Mouse (Mus musculus) hindbrain, embryonic 11.5 days (tissue): ENCODE measurements around the gene Nbas. TPM values are rescaled to one million over a fixed set of nuclear protein-coding genes. Genes with fewer than 3 reads are reported as not detected.

Source experiments
- ATAC-seq: fragments of 200-750 bp; cut with Nextera tagmentation; 2 replicates; pipeline ENCODE4 v1.8.0; 2017; ENCODE audit warnings: mild to moderate bottlenecking, moderate TSS enrichment, moderate library complexity; ENCODE audit not compliant: low FRiP score
- DNase-seq: peaks from one replicate; pipeline ENCODE4 v3.0.0-alpha.2; 2015; ENCODE audit warnings: low spot score
- H3K27ac ChIP-seq: fragments of 300-500 bp; sonication (generic); 2 replicates; pipeline ENCODE4 v1.5.1; 2014; ENCODE audit warnings: mild to moderate bottlenecking, low read depth, low read length
- H3K27me3 ChIP-seq: fragments of 300-500 bp; sonication (generic); 2 replicates; pipeline ENCODE4 v1.6.1; 2014; ENCODE audit warnings: mild to moderate bottlenecking, low read length, moderate library complexity, mixed read lengths; ENCODE audit not compliant: control insufficient read depth, insufficient read depth
- H3K36me3 ChIP-seq: fragments of 300-500 bp; sonication (generic); 2 replicates; pipeline ENCODE4 v1.6.1; 2014; ENCODE audit warnings: mild to moderate bottlenecking, low read length, moderate library complexity, mixed read lengths; ENCODE audit not compliant: control insufficient read depth, insufficient read depth
- H3K4me1 ChIP-seq: fragments of 300-500 bp; sonication (generic); replicated peaks from 2 replicates; pipeline ENCODE4 v1.6.1; 2014; ENCODE audit warnings: low read length, mixed read lengths; ENCODE audit not compliant: control insufficient read depth, insufficient read depth
- H3K4me2 ChIP-seq: fragments of 300-500 bp; sonication (generic); replicated peaks from 2 replicates; pipeline ENCODE4 v1.6.1; 2014; ENCODE audit warnings: mild to moderate bottlenecking, low read depth, low read length
- H3K4me3 ChIP-seq: fragments of 300-500 bp; sonication (generic); 2 replicates; pipeline ENCODE4 v1.5.1; 2014; ENCODE audit warnings: low read depth, low read length
- H3K9ac ChIP-seq: fragments of 300-500 bp; sonication (generic); 2 replicates; pipeline ENCODE4 v1.6.1; 2014; ENCODE audit warnings: low read depth, low read length
- H3K9me3 ChIP-seq: fragments of 300-500 bp; sonication (generic); 2 replicates; pipeline ENCODE4 v1.6.1; 2016; ENCODE audit warnings: low read length; ENCODE audit not compliant: control insufficient read depth
- WGBS: fragments of 180-500 bp; shearing (Covaris S2); extraction: QIAGEN DNeasy Blood & Tissue Kit; methylation state at CpG from one replicate; pipeline ENCODE4 v1.1.7; 2014; 5-methylcytosine and 5-hydroxymethylcytosine counted together
- polyA plus RNA-seq: library from polyadenylated mRNA; unstranded; fragments of >200 nt; fragmentation: Nextera tagmentation; extraction: Ambion mirVana; gene quantifications from 2 replicates; pipeline ENCODE4 v1.2.1, GENCODE M21; 2014

Gene Nbas
- polyA plus RNA-seq, 1 experiment from 2014 or later: 17.7 TPM

DNA sequence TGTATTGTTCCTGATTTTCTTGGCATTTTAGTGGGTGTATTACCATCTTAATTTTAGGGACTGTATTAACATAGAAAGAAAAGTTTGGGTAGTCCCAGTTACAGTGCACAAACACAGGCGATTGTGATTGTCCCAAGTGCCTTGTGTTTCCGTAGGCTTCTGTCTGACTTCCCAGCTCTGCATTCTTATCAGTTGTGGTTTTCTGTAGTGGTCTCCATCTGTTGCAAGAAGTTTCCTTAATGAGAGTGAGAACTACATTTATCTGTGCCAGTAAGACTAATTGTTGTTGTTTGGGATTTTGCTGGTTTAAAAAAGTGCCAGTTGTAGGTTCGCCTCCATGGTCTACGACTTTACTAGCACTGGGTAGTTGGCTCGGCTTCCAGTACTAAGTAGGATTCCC is 88.3 kb downstream of the Nbas start:
- 95% methylated on average over 5 of the region's 5 CpGs for WGBS
- no peaks in the 10 kb centered on the region for H3K27me3 ChIP-seq
- no peaks in the 10 kb centered on the region for H3K9me3 ChIP-seq
- no peak for ATAC-seq
- DNase-seq: no peak
- H3K9ac ChIP-seq: no peak overlapping the region
- no peaks in the 10 kb centered on the region for H3K36me3 ChIP-seq
- H3K4me1 ChIP-seq: no peaks in the 10 kb centered on the region
- no peak overlapping the region for H3K4me3 ChIP-seq
- no peak overlapping the region for H3K4me2 ChIP-seq
- no peak overlapping the region for H3K27ac ChIP-seq

- no peaks in the 10 kb centered on the region for H3K27me3 ChIP-seq
- no peaks in the 10 kb centered on the region for H3K4me1 ChIP-seq
- no peaks in the 10 kb centered on the region for H3K9me3 ChIP-seq
- H3K4me2 ChIP-seq: no peak overlapping the region
- no peaks in the 10 kb centered on the region for H3K36me3 ChIP-seq
- H3K9ac ChIP-seq: no peak overlapping the region
- H3K27ac ChIP-seq: no peak overlapping the region
- no peak overlapping the region for H3K4me3 ChIP-seq
- no peak for DNase-seq
- ATAC-seq: no peak
- WGBS: 83% methylated on average over 4 of the region's 4 CpGs
Measured at GRCm38 (mm10) chr12:13358849-13359248, 89.9 kb downstream of the Nbas start.

DNA sequence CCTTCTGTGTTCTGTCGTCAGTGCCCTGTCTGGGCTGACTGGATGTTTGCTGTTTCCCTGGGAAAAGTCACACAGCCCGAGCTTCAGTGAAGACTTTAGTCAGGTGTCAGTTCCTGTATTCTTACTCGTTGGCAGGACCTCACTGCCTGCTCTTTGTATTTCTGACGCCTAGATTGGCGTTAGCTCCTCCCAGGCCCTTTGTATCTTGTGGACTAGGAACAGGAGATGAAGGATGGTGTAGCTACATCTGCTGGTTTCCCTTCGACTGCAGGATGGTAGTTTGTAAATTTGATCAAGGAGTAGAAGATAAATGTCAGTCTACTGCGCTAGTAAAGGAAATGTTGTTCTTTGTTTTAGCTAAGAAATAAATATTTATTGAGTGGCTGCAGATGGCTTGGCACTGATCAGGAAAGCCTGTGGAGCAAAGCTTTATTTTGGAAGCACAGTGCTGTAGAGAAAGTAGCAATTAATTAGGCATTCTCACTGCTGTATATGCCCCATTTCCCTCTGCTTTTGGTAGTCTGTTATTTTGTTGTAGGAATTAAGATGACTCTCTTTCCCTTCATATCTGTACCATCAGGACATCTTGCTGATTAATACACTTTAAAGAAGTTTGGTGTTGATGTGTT is 91.4 kb downstream of the Nbas start:
- no peak for ATAC-seq
- H3K4me2 ChIP-seq: no peak overlapping the region
- H3K4me3 ChIP-seq: no peak overlapping the region
- H3K27ac ChIP-seq: no peak overlapping the region
- 35% methylated on average over 7 of the region's 7 CpGs for WGBS
- H3K4me1 ChIP-seq: no peaks in the 10 kb centered on the region
- H3K9me3 ChIP-seq: no peaks in the 10 kb centered on the region
- no peaks in the 10 kb centered on the region for H3K36me3 ChIP-seq
- DNase-seq: no peak
- no peak overlapping the region for H3K9ac ChIP-seq
- H3K27me3 ChIP-seq: no peaks in the 10 kb centered on the region

- no peak overlapping the region for H3K4me3 ChIP-seq
Measured at GRCm38 (mm10) chr12:13381580-13381979, 112.6 kb downstream of the Nbas start.

DNA sequence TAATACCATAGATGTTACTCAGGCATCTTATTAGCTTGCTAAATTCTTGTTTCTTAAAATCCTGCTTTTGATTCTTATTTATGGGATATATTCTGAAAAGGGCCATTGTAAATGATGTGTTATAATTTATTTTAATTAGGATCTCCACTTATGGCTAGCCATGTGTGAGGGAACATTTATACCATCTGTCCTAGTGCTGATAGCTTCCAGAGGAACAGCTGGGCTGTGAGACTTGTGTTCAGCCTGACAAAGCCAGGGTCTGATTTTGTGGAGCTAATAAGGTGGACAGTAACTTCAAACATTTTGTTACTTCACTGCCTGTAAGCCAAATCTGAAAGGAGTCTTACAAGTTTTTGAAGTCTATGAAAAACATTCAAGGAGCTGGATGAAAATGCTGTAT is 113.1 kb downstream of the Nbas start:
- DNase-seq (no peak), ATAC-seq (no peak)
- H3K4me3 ChIP-seq: no peak overlapping the region
- no peak overlapping the region for H3K27ac ChIP-seq
- H3K36me3 ChIP-seq: no peaks in the 10 kb centered on the region
- no peak overlapping the region for H3K9ac ChIP-seq
- H3K4me2 ChIP-seq: no peak overlapping the region
- H3K27me3 ChIP-seq: no peaks in the 10 kb centered on the region
- H3K9me3 ChIP-seq: no peaks in the 10 kb centered on the region
- H3K4me1 ChIP-seq: no peaks in the 10 kb centered on the region

More at GRCm38 (mm10) chr12:13381580-13381979, 112.6 kb downstream of the Nbas start:
- Histone ChIP-seq H3K27me3 (no peaks in the 10 kb centered on the region), H3K27ac (no peak overlapping the region), H3K36me3 (no peaks in the 10 kb centered on the region), H3K4me1 (no peaks in the 10 kb centered on the region), H3K4me2 (no peak overlapping the region), H3K9ac (no peak overlapping the region), H3K9me3 (no peaks in the 10 kb centered on the region)
- ATAC-seq (no peak), DNase-seq (no peak)
- 94% methylated on average over 7 of the region's 7 CpGs for WGBS

- 84% methylated on average over 1 of the region's 1 CpGs for WGBS
- Histone ChIP-seq H3K9me3 (no peaks in the 10 kb centered on the region), H3K4me1 (no peaks in the 10 kb centered on the region), H3K36me3 (no peaks in the 10 kb centered on the region), H3K27ac (no peak overlapping the region), H3K9ac (no peak overlapping the region), H3K27me3 (no peaks in the 10 kb centered on the region), H3K4me3 (no peak overlapping the region), H3K4me2 (no peak overlapping the region)
- DNase-seq: no peak
- no peak for ATAC-seq
Measured at GRCm38 (mm10) chr12:13389644-13390043, 120.7 kb downstream of the Nbas start.

GRCm38 (mm10) chr12:13410191-13410590 is 141.3 kb downstream of the Nbas start:
- no peaks in the 10 kb centered on the region for H3K36me3 ChIP-seq
- no peak overlapping the region for H3K4me3 ChIP-seq
- H3K4me1 ChIP-seq: no peaks in the 10 kb centered on the region
- no peaks in the 10 kb centered on the region for H3K27me3 ChIP-seq
- DNase-seq: no peak
- no peak overlapping the region for H3K9ac ChIP-seq
- no peak overlapping the region for H3K27ac ChIP-seq
- no peak overlapping the region for H3K4me2 ChIP-seq
- ATAC-seq: no peak
- H3K9me3 ChIP-seq: no peaks in the 10 kb centered on the region

- DNase-seq: no peak
- no peak overlapping the region for H3K9ac ChIP-seq
- ATAC-seq: no peak
- no peak overlapping the region for H3K4me3 ChIP-seq
- WGBS: 91% methylated on average over 2 of the region's 2 CpGs
- H3K9me3 ChIP-seq: no peaks in the 10 kb centered on the region
- no peak overlapping the region for H3K27ac ChIP-seq
- H3K4me2 ChIP-seq: no peak overlapping the region
- no peaks in the 10 kb centered on the region for H3K4me1 ChIP-seq
- H3K27me3 ChIP-seq: no peaks in the 10 kb centered on the region
- no peaks in the 10 kb centered on the region for H3K36me3 ChIP-seq
Measured at GRCm38 (mm10) chr12:13418651-13419050, 149.7 kb downstream of the Nbas start.

DNA sequence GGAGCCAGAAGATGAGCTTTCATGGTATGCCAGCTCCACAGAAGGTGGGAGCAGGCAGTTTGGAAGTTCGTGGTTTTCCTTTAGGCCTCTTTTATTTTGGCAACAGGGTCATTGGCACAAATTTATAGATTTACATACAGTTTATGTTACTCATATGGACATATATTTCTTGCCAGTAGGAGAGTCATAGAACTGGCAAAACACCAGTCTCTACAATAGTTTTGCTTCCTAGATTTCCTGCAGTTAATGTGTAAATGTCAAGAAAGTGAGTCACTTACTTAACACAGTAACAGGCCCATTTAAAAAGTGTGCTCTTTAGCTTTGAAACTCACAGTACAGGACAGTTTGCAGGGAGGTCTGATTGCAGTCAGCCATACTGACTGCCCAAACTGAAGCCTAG is 161.3 kb downstream of the Nbas start:
- H3K4me3 ChIP-seq: no peak overlapping the region
- DNase-seq (no peak), ATAC-seq (no peak)
- H3K4me1 ChIP-seq: no peaks in the 10 kb centered on the region
- no peak overlapping the region for H3K27ac ChIP-seq
- no peaks in the 10 kb centered on the region for H3K36me3 ChIP-seq
- no peak overlapping the region for H3K4me2 ChIP-seq
- no peak overlapping the region for H3K9ac ChIP-seq
- H3K9me3 ChIP-seq: no peaks in the 10 kb centered on the region
- no peaks in the 10 kb centered on the region for H3K27me3 ChIP-seq
- WGBS: 83% methylated on average over 1 of the region's 1 CpGs
